Mouse (Mus musculus): ENCODE results near the gene Gnai3. TPM values are rescaled to one million over a fixed set of nuclear protein-coding genes. Genes with fewer than 3 reads are reported as not detected.
A peak's percentile ranks its signal among the peaks of the same experiment; 100 is the strongest.

Gene Gnai3
- total and polyA plus RNA-seq, 2 experiments from 2014 or later, result 70.8 to 93.6 TPM

DNA sequence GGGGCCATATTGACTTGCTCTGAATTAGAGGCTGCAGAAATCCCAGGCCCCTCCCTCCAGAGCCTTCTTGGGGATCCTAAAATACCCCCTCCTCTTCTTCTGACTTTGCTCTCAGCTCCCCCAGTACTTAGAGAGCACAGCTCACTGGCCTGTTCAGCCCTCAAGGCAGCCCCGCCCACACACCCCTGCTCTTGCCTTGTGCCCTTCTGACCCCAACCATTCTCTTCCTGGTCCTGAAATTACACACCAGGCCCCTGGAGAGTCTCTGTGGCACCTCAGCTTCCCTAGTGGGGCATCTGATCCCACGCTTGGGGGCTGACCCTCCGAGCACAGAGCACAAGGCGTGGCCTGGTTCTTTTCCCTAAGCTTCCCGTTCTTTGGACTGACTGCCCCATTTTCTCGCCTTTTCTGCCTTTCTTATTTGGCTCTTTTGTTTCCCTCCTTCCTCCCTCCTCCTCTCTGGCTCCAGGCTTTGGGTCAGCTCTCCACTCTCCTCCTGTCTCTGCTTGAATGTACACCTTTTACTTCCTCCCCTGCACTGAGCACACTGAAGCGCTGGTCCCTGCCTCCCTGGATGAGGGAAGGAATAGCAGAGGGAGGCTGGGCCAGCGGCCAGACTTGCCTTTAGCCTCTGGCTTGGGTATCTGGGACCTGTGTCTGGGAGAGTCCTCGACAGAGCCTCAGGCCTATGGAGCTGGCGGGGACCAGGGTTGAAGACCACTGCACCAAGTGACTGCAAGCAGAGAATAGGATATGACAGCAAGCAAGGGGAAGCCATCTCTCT is 19.8 kb upstream of the Gnai3 start:
- ATAC-seq (ENCODE audit: low FRiP score) (no peak), DNase-seq (ENCODE audit: low spot score) (no peak)
- no peak for TF ChIP-seq CTCF (IDR thresholded peaks at IDR 0.05)
- Histone ChIP-seq H3K4me1 (ENCODE audit: insufficient read depth, low read length) (0 out of 2 replicates have a peak, but pooled peaks cover 3% of the 10 kb centered on the region), H3K9me3 (ENCODE audit: low read length) (no peaks in the 10 kb centered on the region), H3K4me3 (ENCODE audit: low read depth, low read length) (no peak overlapping the region), H3K36me3 (ENCODE audit: insufficient read depth, low read length) (no peaks in the 10 kb centered on the region), H3K9ac (replicated peaks; ENCODE audit: low read length, poor library complexity, severe bottlenecking) (no peak overlapping the region), H3K27ac (ENCODE audit: low read depth, low read length) (no peak overlapping the region), H3K4me2 (ENCODE audit: low read depth, low read length, poor library complexity, severe bottlenecking) (no peak overlapping the region), H3K27me3 (ENCODE audit: insufficient read depth, low read length) (no peaks in the 10 kb centered on the region)
- WGBS, result 37% methylated on average over 10 of the region's 10 CpGs

DNA sequence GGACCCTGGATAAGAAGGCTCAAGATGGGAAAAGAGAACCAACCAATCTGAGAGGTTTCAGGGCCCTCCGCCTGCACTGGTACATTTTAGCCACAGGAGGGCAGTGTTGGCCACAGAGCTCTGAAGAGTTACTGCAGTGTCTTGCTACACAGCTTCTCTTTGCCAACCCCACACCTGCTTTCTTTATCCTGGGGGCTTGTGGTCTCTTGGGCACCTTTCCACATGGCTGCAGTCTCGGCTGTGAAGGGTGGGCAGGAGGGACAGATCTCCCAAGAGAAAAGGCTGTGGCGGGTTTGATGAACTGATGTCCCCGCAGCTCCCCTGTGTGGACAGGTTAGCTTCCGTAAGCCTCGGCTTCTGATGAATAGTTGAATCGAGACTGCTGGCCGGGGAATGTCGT is 18.9 kb upstream of the Gnai3 start:
- ATAC-seq (ENCODE audit: low FRiP score) (peak; percentile 73), DNase-seq (ENCODE audit: low spot score) (peak; percentile 91)
- H3K4me3 ChIP-seq (ENCODE audit: low read depth, low read length), result 0 out of 2 replicates have a peak overlapping the region, but pooled peaks have one; percentile 6
- H3K4me2 ChIP-seq (ENCODE audit: low read depth, low read length, poor library complexity, severe bottlenecking), result peak overlapping the region; percentile 51
- peak; percentile 99 for TF ChIP-seq CTCF (IDR thresholded peaks at IDR 0.05)
- H3K36me3 ChIP-seq (ENCODE audit: insufficient read depth, low read length), result no peaks in the 10 kb centered on the region
- WGBS, result 11% methylated on average over 9 of the region's 9 CpGs
- H3K9me3 ChIP-seq (ENCODE audit: low read length), result no peaks in the 10 kb centered on the region
- H3K27ac ChIP-seq (ENCODE audit: low read depth, low read length), result no peak overlapping the region
- H3K4me1 ChIP-seq (ENCODE audit: insufficient read depth, low read length), result 0 out of 2 replicates have a peak, but pooled peaks cover 3% of the 10 kb centered on the region
- no peaks in the 10 kb centered on the region for H3K27me3 ChIP-seq (ENCODE audit: insufficient read depth, low read length)
- 0 out of 2 replicates have a peak overlapping the region, but pooled peaks have one; percentile 5 for H3K9ac ChIP-seq (replicated peaks; ENCODE audit: low read length, poor library complexity, severe bottlenecking)

DNA sequence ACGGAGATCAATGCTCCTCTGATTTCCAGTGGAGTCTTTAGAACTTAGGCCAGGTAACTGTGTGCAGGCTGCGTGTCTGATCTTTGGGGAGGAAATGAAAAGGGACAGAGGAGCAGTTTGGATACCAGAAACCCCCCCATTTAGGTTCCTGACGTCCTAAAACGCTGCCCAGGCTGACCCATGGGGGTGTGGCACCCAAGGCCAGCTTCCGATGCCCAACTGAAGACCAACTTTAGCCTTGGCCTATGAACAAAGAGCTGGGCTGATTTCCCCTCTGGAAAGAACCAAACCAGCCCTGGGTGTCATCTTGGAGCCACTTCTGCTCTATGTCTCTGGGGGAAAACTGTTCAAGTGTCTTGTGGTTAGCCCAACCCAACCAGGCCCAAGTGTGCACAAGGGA is 18.1 kb upstream of the Gnai3 start:
- no peaks in the 10 kb centered on the region for H3K27me3 ChIP-seq (ENCODE audit: insufficient read depth, low read length)
- H3K9me3 ChIP-seq (ENCODE audit: low read length), result no peaks in the 10 kb centered on the region
- H3K36me3 ChIP-seq (ENCODE audit: insufficient read depth, low read length), result no peaks in the 10 kb centered on the region
- ATAC-seq (ENCODE audit: low FRiP score) (no peak), DNase-seq (ENCODE audit: low spot score) (no peak)
- H3K4me3 ChIP-seq (ENCODE audit: low read depth, low read length), result no peak overlapping the region
- WGBS, result 69% methylated on average over 5 of the region's 5 CpGs
- TF ChIP-seq CTCF (IDR thresholded peaks at IDR 0.05), result no peak
- no peak overlapping the region for H3K4me2 ChIP-seq (ENCODE audit: low read depth, low read length, poor library complexity, severe bottlenecking)
- H3K27ac ChIP-seq (ENCODE audit: low read depth, low read length), result no peak overlapping the region
- H3K9ac ChIP-seq (replicated peaks; ENCODE audit: low read length, poor library complexity, severe bottlenecking), result no peak overlapping the region
- 0 out of 2 replicates have a peak, but pooled peaks cover 3% of the 10 kb centered on the region for H3K4me1 ChIP-seq (ENCODE audit: insufficient read depth, low read length)

DNA sequence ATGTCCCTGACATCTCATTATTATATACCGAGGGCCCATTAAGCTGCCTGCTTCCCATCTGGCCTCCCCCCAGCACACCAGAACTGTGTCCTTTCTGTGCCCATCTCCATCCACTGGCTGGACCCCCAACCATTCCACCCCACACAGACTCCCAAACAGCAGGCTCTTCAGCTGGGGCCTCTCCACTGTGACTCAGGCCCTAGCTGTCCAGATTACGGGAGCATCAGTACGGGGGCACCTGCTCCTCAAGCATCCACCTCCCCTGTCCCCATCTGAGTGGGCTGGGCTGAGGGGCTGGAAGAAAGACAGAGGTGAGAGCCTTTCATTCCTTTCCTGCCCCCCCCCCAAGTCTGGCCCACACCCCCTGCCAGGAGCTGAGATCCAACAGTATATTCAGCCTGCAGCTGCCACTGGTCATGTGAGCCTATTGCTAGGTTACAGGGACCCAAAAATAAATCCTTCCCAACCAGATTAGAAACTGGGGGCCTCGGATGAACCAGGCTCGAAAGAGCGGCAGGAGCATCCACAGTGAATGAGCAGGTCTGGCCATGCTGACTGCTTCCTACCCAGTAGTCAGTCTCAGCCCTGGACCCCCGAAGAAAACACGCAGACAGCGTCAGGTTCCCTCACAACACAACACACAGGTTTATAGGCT is 12.6 kb upstream of the Gnai3 start:
- ATAC-seq (ENCODE audit: low FRiP score) (peak; percentile 73), DNase-seq (ENCODE audit: low spot score) (peak; percentile 40)
- 25% methylated on average over 9 of the region's 9 CpGs for WGBS
- peak overlapping the region; percentile 71 for H3K27ac ChIP-seq (ENCODE audit: low read depth, low read length)
- no peaks in the 10 kb centered on the region for H3K9me3 ChIP-seq (ENCODE audit: low read length)
- H3K4me1 ChIP-seq (ENCODE audit: insufficient read depth, low read length), result peaks cover 23% of the 10 kb centered on the region; the same call in 1 of the 2 replicates
- no peak overlapping the region for H3K4me3 ChIP-seq (ENCODE audit: low read depth, low read length)
- H3K36me3 ChIP-seq (ENCODE audit: insufficient read depth, low read length), result no peaks in the 10 kb centered on the region
- peak overlapping the region; percentile 62 for H3K9ac ChIP-seq (replicated peaks; ENCODE audit: low read length, poor library complexity, severe bottlenecking)
- H3K27me3 ChIP-seq (ENCODE audit: insufficient read depth, low read length), result no peaks in the 10 kb centered on the region
- no peak overlapping the region for H3K4me2 ChIP-seq (ENCODE audit: low read depth, low read length, poor library complexity, severe bottlenecking)
- no peak for TF ChIP-seq CTCF (IDR thresholded peaks at IDR 0.05)

DNA sequence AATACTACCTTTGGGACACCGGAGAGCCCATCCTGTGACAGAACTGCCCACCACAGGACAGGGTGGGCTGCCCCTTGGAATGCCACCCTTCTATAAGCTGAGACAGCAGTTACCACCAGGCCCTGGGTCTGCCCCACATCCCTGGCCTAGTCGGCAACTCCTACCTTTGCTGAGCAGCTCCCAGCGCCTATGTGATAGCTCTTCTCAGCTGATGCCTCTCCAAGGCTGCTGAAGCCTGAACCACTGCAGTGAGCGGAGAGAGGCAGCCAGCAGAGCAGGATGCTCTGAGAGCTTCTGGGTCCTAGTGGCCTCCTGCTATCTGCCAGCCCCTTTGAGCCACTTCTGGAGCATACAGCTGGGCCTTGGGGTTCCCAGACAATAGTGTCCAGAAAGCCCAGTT is 8.7 kb upstream of the Gnai3 start, which contains the start of gene Gpr61:
Gpr61 (minus strand) TSS at position 227 of the 400 bp plus-strand sequence.
- Histone ChIP-seq H3K9me3 (ENCODE audit: low read length) (no peaks in the 10 kb centered on the region), H3K4me2 (ENCODE audit: low read depth, low read length, poor library complexity, severe bottlenecking) (peak within 1 kb of the TSS; percentile 59), H3K27ac (ENCODE audit: low read depth, low read length) (peak within 1 kb of the TSS; percentile 70), H3K4me3 (ENCODE audit: low read depth, low read length) (peak within 1 kb of the TSS; percentile 42), H3K4me1 (ENCODE audit: insufficient read depth, low read length) (peaks cover 23% of the 10 kb centered on the region; the same call in 1 of the 2 replicates), H3K9ac (replicated peaks; ENCODE audit: low read length, poor library complexity, severe bottlenecking) (peak within 1 kb of the TSS; percentile 72), H3K27me3 (ENCODE audit: insufficient read depth, low read length) (no peaks in the 10 kb centered on the region), H3K36me3 (ENCODE audit: insufficient read depth, low read length) (peaks cover 5% of the 10 kb centered on the region; the same call in 1 of the 2 replicates)
- peak; percentile 67 for ATAC-seq (ENCODE audit: low FRiP score)
- TF ChIP-seq CTCF (IDR thresholded peaks at IDR 0.05), result no peak
- peak; percentile 78 for DNase-seq (ENCODE audit: low spot score)
- WGBS, result 40% methylated on average over 4 of the region's 4 CpGs
